Mouse (Mus musculus) kidney, postnatal 0 days (tissue): ENCODE data around the gene Mrpl9. TPM values are rescaled to one million over a fixed set of nuclear protein-coding genes. Genes with fewer than 3 reads are reported as not detected.

Experiments
- ATAC-seq: fragments of 200-750 bp; cut with Nextera tagmentation; replicated peaks from 2 replicates; pipeline ENCODE4 v1.8.0; 2017; ENCODE audit warnings: low read depth, moderate number of reproducible peaks, moderate TSS enrichment, moderate library complexity; ENCODE audit not compliant: low FRiP score
- DNase-seq: peaks from one replicate; pipeline ENCODE4 v3.0.0-alpha.2; 2016; ENCODE audit warnings: low spot score
- H3K27ac ChIP-seq: fragments of 300-500 bp; sonication (generic); 2 replicates; pipeline ENCODE4 v1.5.1; 2014; ENCODE audit warnings: mild to moderate bottlenecking
- H3K27me3 ChIP-seq: fragments of 300-500 bp; sonication (generic); 2 replicates; pipeline ENCODE4 v1.6.1; 2014; ENCODE audit warnings: low read length, mixed read lengths; ENCODE audit not compliant: insufficient read depth
- H3K36me3 ChIP-seq: fragments of 300-500 bp; sonication (generic); 2 replicates; pipeline ENCODE4 v1.6.1; 2014; ENCODE audit warnings: low read length, mixed read lengths; ENCODE audit not compliant: insufficient read depth
- H3K4me1 ChIP-seq: fragments of 300-500 bp; sonication (generic); replicated peaks from 2 replicates; pipeline ENCODE4 v1.6.1; 2014; ENCODE audit warnings: antibody characterized with exemption, low read length, mixed read lengths; ENCODE audit not compliant: insufficient read depth
- H3K4me2 ChIP-seq: fragments of 300-500 bp; sonication (generic); 2 replicates; pipeline ENCODE4 v1.6.1; 2014; ENCODE audit warnings: mild to moderate bottlenecking, low read length, moderate library complexity, mixed read lengths
- H3K4me3 ChIP-seq: fragments of 300-500 bp; sonication (generic); replicated peaks from 2 replicates; pipeline ENCODE4 v1.5.1; 2014; ENCODE audit warnings: low read depth, low read length
- H3K9ac ChIP-seq: fragments of 300-500 bp; sonication (generic); 2 replicates; pipeline ENCODE4 v1.6.1; 2014; ENCODE audit warnings: low read depth, low read length
- H3K9me3 ChIP-seq: fragments of 300-500 bp; sonication (generic); replicated peaks from 2 replicates; pipeline ENCODE4 v1.6.1; 2016; ENCODE audit warnings: low read length, inconsistent platforms, mixed read lengths
- CTCF ChIP-seq: IDR thresholded peaks from 2 replicates; pipeline ENCODE4 v1.5.1; 2016; ENCODE audit warnings: antibody characterized with exemption, low read depth, mild to moderate bottlenecking, moderate library complexity
- WGBS: fragments of 180-500 bp; shearing (Covaris S2); extraction: QIAGEN DNeasy Blood & Tissue Kit; methylation state at CpG from one replicate; pipeline ENCODE4 v1.1.7; 2014; 5-methylcytosine and 5-hydroxymethylcytosine counted together
- polyA plus RNA-seq: library from polyadenylated mRNA; unstranded; fragments of >200 nt; fragmentation: Nextera tagmentation; extraction: Ambion mirVana; gene quantifications from 2 replicates; pipeline ENCODE4 v1.2.1, GENCODE M21; 2015

Mrpl9 gene
- 52.7 and 57.1 TPM in 2 replicates for polyA plus RNA-seq

DNA sequence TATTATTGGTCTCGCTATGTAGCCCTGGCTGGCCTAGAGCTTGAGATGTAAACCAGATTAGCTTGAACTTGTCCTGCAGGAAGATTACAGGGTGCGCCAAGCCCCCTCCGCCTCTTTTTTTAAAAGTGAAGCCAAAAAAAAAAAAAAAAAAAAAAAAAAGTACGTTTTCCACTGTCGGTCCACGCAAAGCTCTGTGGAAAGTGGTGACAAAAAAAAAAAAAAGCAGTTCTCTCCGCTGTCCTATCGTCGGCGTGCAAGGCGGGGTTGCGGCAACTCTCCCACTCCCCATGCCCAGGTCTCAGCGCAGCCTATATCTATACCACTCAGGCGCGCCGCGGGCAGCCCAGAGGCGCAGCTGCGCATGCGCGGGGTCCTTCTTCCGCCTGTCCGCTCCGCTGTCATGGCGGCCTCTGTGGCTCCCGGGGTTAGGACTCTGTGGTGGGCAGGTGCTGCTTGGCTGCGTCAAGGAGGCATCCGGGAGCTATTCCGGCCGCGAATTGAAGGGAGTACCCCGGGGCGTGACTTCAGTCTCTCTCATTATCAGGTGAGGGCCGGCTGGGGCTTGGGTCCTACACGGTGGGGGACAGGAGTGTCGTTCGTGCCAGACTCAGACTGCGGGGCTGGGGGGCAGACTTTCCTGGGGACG lies at the start of gene Mrpl9:
TSS of gene Mrpl9 (plus strand) at position 368 of the 646 bp plus-strand sequence.
- Histone ChIP-seq H3K9ac (peak within 1 kb of the TSS; percentile 77), H3K9me3 (no peaks in the 10 kb centered on the region), H3K4me2 (peak within 1 kb of the TSS; percentile 87), H3K4me1 (0 out of 2 replicates have a peak, but pooled peaks cover 4% of the 10 kb centered on the region), H3K27ac (peak within 1 kb of the TSS; percentile 52; the same call in 1 of the 2 replicates), H3K36me3 (peaks cover 20% of the 10 kb centered on the region), H3K27me3 (no peaks in the 10 kb centered on the region), H3K4me3 (peak within 1 kb of the TSS; percentile 63)
- peak; percentile 97 for DNase-seq
- ATAC-seq: peak; percentile 98
- no peak for TF ChIP-seq CTCF
- WGBS: under 1% methylated on average over 36 of the region's 39 CpGs

DNA sequence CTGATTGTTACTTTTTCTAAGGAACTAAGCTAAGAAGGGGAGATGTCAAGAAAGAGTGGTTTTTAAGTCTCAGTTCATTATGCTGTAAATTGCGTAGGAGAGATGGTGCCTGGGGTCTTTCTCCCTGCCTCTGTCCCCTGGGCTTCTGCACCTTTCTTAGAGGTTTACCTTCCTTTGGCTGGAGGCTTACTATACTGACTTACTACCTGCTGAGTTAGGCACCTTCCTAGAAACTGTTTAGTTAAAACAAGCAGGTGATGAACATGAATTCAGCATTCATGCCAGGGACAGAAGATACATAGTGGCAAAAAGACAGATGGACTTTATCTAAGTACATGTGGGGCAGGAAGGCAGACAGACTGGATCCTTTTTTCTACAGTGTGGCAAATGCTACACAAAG lies 46.8 kb upstream of the Mrpl9 start:
- WGBS: 77% methylated on average over 1 of the region's 1 CpGs
- no peaks in the 10 kb centered on the region for H3K27me3 ChIP-seq
- no peak overlapping the region for H3K4me2 ChIP-seq
- H3K9ac ChIP-seq: no peak overlapping the region
- H3K4me3 ChIP-seq: no peak overlapping the region
- DNase-seq (no peak), ATAC-seq (no peak)
- no peaks in the 10 kb centered on the region for H3K9me3 ChIP-seq
- no peak for TF ChIP-seq CTCF
- no peaks in the 10 kb centered on the region for H3K36me3 ChIP-seq
- H3K4me1 ChIP-seq: no peaks in the 10 kb centered on the region
- no peak overlapping the region for H3K27ac ChIP-seq

DNA sequence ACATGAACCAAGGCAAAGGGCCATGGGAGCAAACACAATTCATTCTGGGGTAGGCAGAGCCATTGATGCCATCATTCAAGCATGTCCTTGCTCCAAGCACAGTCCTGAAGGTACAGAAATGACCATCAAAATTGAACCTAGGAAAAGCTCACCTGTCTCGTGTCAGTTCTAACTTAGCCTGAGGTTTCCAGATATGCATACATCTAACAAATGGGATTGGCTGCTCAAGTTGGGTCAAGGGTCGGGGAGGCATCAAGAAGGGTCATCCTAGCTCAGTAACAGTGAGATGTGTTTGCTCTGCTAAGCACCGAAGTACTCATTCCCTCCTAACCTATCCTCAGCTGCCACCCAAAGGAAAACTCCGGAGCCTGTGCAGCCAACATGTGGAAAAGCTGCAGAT lies 46.3 kb upstream of the Mrpl9 start:
- WGBS: 78% methylated on average over 4 of the region's 4 CpGs
- Histone ChIP-seq H3K4me3 (no peak overlapping the region), H3K36me3 (no peaks in the 10 kb centered on the region), H3K4me1 (no peaks in the 10 kb centered on the region), H3K9ac (no peak overlapping the region), H3K27me3 (no peaks in the 10 kb centered on the region), H3K4me2 (no peak overlapping the region), H3K27ac (no peak overlapping the region), H3K9me3 (no peaks in the 10 kb centered on the region)
- DNase-seq (no peak), ATAC-seq (no peak)
- no peak for TF ChIP-seq CTCF

DNA sequence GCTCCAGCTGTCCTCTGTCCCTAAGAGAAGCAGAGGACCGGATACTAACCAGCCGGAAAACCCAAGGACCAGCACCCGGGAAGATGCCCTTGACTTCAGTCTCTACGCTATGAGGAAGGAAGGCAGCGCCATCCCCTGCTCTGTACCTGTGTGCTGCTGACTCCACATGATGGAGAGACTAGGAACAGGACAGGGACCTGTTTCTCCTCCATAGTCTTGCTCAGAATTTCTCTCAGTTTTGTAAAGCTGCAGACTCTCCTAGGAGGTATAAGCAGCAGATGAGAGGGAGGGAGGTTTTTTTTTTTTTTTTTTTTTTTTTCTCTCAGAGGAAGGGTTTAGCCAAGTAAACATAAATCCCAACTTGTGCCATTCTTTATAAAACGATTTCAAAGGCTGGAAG lies 44.9 kb upstream of the Mrpl9 start, which contains the start of gene Lingo4:
TSS of gene Lingo4 (plus strand) at position 301 of the 400 bp plus-strand sequence.
- Histone ChIP-seq H3K27me3 (no peaks in the 10 kb centered on the region), H3K4me2 (peak within 1 kb of the TSS; percentile 53), H3K27ac (no peak within 1 kb of the TSS), H3K9ac (no peak within 1 kb of the TSS), H3K36me3 (no peaks in the 10 kb centered on the region), H3K4me1 (0 out of 2 replicates have a peak, but pooled peaks cover 4% of the 10 kb centered on the region), H3K9me3 (no peaks in the 10 kb centered on the region), H3K4me3 (0 out of 2 replicates have a peak within 1 kb of the TSS, but pooled peaks have one; percentile 4)
- WGBS: 66% methylated on average over 6 of the region's 6 CpGs
- ATAC-seq: no peak
- DNase-seq: no peak
- TF ChIP-seq CTCF: no peak

DNA sequence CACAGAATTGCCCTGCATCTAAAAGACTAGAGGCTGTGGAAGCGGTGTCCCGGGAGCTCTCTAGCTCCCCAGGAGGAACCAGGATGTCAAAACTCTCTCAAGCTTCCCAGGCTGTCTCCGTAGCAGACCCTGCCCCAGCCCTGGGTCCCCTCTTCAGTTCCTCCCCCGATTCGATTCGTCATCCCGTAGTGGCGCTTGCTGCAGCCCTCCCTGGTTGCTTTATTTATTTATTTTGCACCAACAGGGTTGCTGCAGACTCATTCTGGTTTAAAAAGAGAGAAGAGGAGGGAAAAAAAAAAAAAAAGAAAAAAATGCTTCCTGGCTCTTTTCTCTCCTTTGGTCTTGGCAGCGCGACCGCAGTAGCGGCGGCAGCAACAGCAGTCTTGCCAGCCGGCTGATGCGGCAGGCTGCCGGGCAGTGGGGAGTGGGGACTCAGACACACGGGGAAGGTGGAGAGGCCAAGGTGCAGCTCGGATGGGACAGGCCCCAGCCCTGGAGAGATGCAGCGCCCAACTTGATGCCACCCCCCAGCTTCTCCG lies 44.1 kb upstream of the Mrpl9 start:
- peak overlapping the region; percentile 53 for H3K4me2 ChIP-seq
- no peaks in the 10 kb centered on the region for H3K36me3 ChIP-seq
- TF ChIP-seq CTCF: 0 out of 2 replicates have a peak, but pooled peaks have one; percentile 5
- 0 out of 2 replicates have a peak overlapping the region, but pooled peaks have one; percentile 4 for H3K4me3 ChIP-seq
- 0 out of 2 replicates have a peak, but pooled peaks cover 4% of the 10 kb centered on the region for H3K4me1 ChIP-seq
- ATAC-seq (0 out of 2 replicates have a peak, but pooled peaks have one; percentile 23), DNase-seq (peak; percentile 55)
- no peak overlapping the region for H3K27ac ChIP-seq
- under 1% methylated on average over 20 of the region's 20 CpGs for WGBS
- no peak overlapping the region for H3K9ac ChIP-seq
- no peaks in the 10 kb centered on the region for H3K27me3 ChIP-seq
- H3K9me3 ChIP-seq: no peaks in the 10 kb centered on the region

DNA sequence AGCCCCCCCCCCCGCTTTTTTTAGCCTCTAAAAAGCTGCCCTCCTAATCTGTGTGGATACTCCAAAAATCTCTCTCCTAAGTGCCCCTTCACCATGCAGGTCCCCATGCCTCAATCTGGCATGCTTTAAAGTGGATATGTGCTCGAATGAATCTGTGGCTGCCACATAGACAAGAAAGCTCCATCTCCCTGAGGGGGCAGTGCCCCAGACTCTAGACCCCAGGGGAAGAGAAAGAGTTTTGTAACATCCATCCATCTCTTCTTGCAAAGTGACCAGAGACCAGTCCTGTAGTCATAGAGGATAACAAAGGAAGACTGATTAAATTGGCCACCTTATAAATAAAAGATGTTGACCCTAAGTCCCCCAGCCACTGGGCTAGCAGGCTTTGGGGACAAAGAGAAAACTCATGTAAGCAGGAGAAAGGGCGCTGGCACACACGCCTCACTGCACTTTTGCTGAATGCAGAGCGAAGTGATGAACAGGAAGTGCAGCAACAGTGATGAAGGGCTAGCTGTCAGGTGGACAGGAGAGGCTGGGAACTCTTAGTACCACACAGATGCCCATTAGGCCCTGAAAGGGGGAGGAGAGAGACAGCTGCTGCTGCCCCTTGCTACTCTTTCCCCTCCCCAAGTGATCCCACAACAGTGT lies 43.3 kb upstream of the Mrpl9 start:
- DNase-seq (no peak), ATAC-seq (no peak)
- no peak overlapping the region for H3K27ac ChIP-seq
- H3K4me2 ChIP-seq: no peak overlapping the region
- H3K27me3 ChIP-seq: no peaks in the 10 kb centered on the region
- no peaks in the 10 kb centered on the region for H3K36me3 ChIP-seq
- no peak overlapping the region for H3K4me3 ChIP-seq
- 0 out of 2 replicates have a peak, but pooled peaks cover 4% of the 10 kb centered on the region for H3K4me1 ChIP-seq
- H3K9ac ChIP-seq: no peak overlapping the region
- no peak for TF ChIP-seq CTCF
- 37% methylated on average over 5 of the region's 5 CpGs for WGBS
- no peaks in the 10 kb centered on the region for H3K9me3 ChIP-seq
